Mouse (Mus musculus) lung, adult 2 months (tissue): ENCODE measurements around the gene Pear1.

Source experiments
- CTCF ChIP-seq: fragments of 200-500 bp; IDR thresholded peaks from 2 replicates; pipeline ENCODE4 v1.5.1; 2011; ENCODE audit warnings: mild to moderate bottlenecking, low read length, control low read depth; ENCODE audit not compliant: insufficient read depth
- POLR2A ChIP-seq: fragments of 200-500 bp; IDR thresholded peaks from 2 replicates; pipeline ENCODE4 v1.6.1; 2011; ENCODE audit warnings: low read depth, mild to moderate bottlenecking, control low read depth, low read length, borderline replicate concordance; ENCODE audit errors: extremely low read depth

GRCm38 (mm10) chr3:87859813-87860212, 35.7 kb upstream of the Pear1 start:
- TF ChIP-seq CTCF: peak; percentile 68
- TF ChIP-seq POLR2A: no peak
